ENCODE assay signal across 10 mouse cellular contexts in the genomic region with DNA sequence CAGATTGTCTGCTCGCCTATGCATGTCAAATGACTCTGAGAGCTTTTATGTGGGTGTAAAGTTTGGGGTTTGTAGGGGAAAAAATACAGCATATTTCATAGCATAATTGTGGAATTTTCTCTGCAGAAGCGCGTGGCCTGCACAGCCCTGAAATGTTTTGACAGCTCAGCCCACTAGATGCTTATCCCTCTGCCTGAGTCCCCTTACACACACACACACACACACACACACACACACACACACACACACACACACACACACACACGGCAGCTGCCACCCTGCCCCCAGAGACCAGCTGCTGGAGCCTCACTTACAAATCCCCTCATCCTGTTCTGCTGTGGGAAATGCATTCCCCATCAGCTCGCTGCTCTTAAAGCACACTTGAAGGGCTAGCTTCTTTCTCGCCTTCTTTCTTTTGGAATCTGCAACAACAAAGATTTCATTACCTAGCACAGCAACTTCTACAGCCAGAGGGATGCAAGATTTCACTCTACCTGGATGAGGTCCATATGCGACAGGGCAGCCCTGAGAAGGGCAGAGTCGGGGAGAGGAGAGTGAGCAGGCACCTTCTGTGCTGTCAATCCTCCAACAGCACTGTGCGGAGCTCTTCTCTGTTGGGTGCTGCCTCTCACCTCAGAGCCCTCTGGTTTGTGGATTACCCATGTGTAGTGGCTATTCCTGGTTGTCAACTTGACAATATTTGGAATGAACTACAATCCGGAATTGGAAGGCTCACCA.
A peak's percentile ranks its signal among the peaks of the same experiment; 100 is the strongest.
DNase-seq lines count a peak whose midpoint lies in the region; ATAC-seq and TF ChIP-seq lines count a peak whose summit lies in the region.
"Had no signal": no experiment of that assay in that cellular context is flagged by ENCODE, and none has a peak within 500 bp of the region (broad histone marks: within the 10 kb centered on the region; RNA-seq: fewer than 3 reads in every experiment).

No protein-coding gene starts in this region.

- intact Hi-C loops in gastrocnemius, postnatal 36 days (cut with DNase I): no loop called here

- TF ChIP-seq CTCF in Patski (IDR thresholded peaks at IDR 0.05): no peak

- ATAC-seq in Patski: no peak
- ATAC-seq in midbrain, embryonic 15.5 days (replicated peaks): peak; percentile 48; the same call in 1 of the 2 replicates
- ATAC-seq: intestine, postnatal 0 days had no signal

- H3K4me1 ChIP-seq in midbrain, embryonic 15.5 days: peaks cover 7% of the 10 kb centered on the region

- 0 out of 2 replicates have a peak overlapping the region, but pooled peaks have one; percentile 17 for H3K27ac ChIP-seq in midbrain, embryonic 15.5 days
- H3K27ac ChIP-seq: macrophage had no signal

- WGBS in midbrain, embryonic 15.5 days: 43% methylated on average over 10 of the region's 10 CpGs

- DNase-seq in Patski (ENCODE audit: low read depth, low spot score) (peak; percentile 10), MN1 (ENCODE audit: low spot score) (no peak), liver (no peak)
- DNase-seq in fat pad, adult 2 months (ENCODE audit: extremely low read depth, low read depth, low spot score): peak; percentile 37
- DNase-seq in layer of hippocampus, adult 9-11 months: peak; percentile 83
- no peak for DNase-seq in heart, adult 8-10 months (ENCODE audit: low spot score)
- DNase-seq in gastrocnemius, postnatal 36 days: no peak

- H3K9ac ChIP-seq in midbrain, embryonic 15.5 days: no peak overlapping the region

- H3K4me3 ChIP-seq in midbrain, embryonic 15.5 days: no peak overlapping the region

- POLR2A ChIA-PET in Patski (lab: Charles Lee): no interaction called here

- CTCF ChIA-PET in Patski (lab: Charles Lee): no interaction called here

- in situ Hi-C loops in Patski (cut with MboI; ENCODE audit: low pct_unique_long_range_greater_than_20kb): no loop called here

- no peaks in the 10 kb centered on the region for H3K27me3 ChIP-seq in Patski
- no peaks in the 10 kb centered on the region for H3K27me3 ChIP-seq in midbrain, embryonic 15.5 days (replicated peaks)

- no peaks in the 10 kb centered on the region for H3K36me3 ChIP-seq in midbrain, embryonic 15.5 days (replicated peaks)

- H3K9me3 ChIP-seq in midbrain, embryonic 15.5 days: no peaks in the 10 kb centered on the region

- H3K4me2 ChIP-seq in midbrain, embryonic 15.5 days: no peak overlapping the region

Comparison
In these comparisons a context has a peak if more than half of its experiments do, and no peak if none do; other contexts are left out.
1. DNase-seq: peak in Patski (single experiment), fat pad, adult 2 months (single experiment) and layer of hippocampus, adult 9-11 months (single experiment); none in MN1 (single experiment), heart, adult 8-10 months (single experiment), liver (single experiment) and gastrocnemius, postnatal 36 days (0 of 2).